Mouse (Mus musculus): ENCODE measurements around the gene Ugt1a7c.

The Ugt1a7c gene

GRCm38 (mm10) chr1:88199996-88200395 is 105.1 kb downstream of the Ugt1a7c start:
- WGBS: 84% methylated on average over 2 of the region's 2 CpGs

- WGBS: 90% methylated on average over 7 of the region's 7 CpGs
These were observed 105.6 kb downstream of the Ugt1a7c start, which contains the start of gene Ugt1a2 for GRCm38 (mm10) chr1:88200456-88200855. TSS of gene Ugt1a2 (plus strand) at chr1:88200601.

DNA sequence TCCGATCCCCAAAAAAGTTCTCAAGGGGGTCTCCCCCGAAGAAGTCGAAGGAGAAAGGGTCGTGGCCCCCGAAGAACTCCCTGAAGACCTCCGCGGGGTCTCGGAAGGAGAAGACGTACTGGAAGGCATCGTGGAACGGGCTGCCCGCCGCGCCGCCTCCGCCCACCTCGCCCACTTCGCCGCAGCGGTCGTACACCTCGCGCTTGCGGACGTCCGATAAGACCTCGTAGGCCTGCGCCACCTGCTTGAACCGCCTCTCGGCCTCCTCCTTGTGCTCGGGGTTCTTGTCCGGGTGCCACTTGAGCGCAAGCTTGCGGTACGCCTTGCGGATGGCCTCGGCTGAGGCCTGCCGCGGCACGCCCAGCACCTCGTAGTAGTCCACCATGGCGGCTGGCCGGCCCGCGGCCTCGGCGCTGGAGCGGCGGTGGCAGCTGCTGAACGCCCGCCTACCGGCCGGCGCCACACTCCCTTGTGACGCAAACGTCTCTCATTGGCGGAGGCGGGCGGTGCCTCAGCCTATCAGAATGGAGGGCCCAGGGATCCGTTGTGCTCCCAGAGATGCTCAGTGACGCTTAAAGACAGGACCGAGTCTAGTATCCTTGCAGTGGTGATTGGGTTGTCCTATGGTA is 110.5 kb downstream of the Ugt1a7c start, which contains the start of gene Dnajb3:
TSS of gene Dnajb3 (minus strand) at position 489 of the 629 bp plus-strand sequence.
- WGBS: 6% methylated on average over 62 of the region's 62 CpGs

DNA sequence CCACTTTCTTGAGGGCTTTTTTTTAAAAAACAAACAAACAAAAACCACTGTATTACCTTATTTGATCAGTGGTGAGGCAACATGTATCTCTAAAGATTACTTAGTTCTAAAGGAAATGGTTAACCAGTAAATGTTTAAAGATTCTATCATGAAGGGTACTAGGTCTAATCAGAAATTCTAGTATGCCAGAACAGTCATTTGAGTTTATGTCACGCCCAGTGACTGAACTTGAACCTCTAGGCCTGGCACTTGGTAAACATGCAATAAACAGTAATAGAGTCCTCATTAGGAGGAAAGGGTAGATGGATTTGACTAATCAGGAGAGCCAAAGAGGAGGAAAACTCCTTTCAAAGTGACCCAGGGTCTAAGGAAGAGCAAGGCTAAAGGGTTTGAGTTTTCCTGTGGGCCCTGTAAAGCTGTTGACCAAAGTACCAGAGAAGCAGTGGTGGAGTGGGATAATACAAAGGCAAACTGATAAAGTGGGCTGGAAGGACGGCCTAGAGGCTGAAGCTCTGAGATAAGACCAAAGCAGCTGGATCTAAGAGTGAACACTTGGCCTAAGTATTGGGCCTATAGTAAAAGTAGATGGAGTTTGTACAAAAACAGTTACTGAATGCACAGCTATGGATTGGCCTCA is 112.1 kb downstream of the Ugt1a7c start:
- WGBS: 91% methylated on average over 2 of the region's 2 CpGs

GRCm38 (mm10) chr1:88211812-88212211 is 117.0 kb downstream of the Ugt1a7c start, which contains the start of gene Ugt1a1:
TSS of gene Ugt1a1 (plus strand) at chr1:88211959.
- 68% methylated on average over 8 of the region's 8 CpGs for WGBS

DNA sequence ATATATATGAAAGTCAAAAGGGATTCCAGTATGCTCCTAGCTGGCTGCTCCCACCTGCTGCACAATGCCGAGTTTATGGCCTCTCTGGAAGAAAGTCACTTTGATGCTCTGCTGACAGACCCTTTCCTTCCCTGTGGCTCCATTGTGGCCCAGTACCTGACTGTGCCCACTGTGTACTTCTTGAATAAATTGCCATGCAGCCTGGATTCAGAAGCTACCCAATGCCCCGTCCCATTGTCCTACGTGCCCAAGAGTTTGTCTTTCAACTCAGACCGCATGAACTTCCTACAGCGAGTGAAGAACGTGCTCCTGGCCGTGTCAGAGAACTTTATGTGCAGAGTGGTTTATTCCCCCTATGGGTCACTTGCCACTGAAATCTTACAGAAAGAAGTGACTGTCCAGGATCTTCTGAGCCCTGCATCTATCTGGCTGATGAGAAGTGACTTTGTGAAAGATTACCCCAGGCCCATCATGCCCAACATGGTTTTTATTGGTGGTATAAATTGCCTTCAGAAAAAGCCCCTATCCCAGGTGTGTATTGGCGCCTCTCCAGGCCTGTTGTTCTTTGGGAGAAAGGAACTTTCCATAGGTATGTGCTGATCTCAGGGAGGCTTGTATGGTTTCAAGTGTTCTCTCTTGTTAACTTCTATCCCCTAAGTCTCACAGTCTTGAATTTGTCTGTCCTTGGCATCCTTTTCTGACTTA is 117.6 kb downstream of the Ugt1a7c start:
- 61% methylated on average over 8 of the region's 8 CpGs for WGBS

- 77% methylated on average over 1 of the region's 1 CpGs for WGBS
These were observed 118.2 kb downstream of the Ugt1a7c start for GRCm38 (mm10) chr1:88213061-88213460.

GRCm38 (mm10) chr1:88213766-88214461 is 119.1 kb downstream of the Ugt1a7c start:
- 77% methylated on average over 2 of the region's 2 CpGs for WGBS

DNA sequence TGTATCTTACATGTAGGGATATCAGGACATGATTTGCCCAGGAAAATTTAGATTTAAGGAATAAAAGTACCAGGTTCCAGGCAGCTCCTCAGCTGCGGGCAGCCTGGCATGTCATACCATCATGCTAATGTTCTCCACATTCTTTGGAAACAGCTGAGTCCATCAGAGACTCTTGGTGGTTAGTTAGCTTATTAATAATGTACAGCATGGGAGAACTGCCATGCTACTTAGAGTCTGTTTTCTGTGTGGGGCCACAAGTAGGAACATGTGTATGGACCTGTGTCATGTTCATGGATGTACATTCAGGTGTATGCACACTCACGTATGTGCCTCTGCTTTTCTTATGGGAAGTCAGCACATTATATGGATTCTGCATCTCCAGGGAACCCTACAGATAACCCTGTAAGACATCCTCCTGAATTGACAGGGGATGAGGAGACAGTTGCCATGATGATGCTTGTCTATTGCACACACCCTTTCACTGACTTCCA is 119.6 kb downstream of the Ugt1a7c start:
- WGBS: 80% methylated on average over 2 of the region's 2 CpGs

DNA sequence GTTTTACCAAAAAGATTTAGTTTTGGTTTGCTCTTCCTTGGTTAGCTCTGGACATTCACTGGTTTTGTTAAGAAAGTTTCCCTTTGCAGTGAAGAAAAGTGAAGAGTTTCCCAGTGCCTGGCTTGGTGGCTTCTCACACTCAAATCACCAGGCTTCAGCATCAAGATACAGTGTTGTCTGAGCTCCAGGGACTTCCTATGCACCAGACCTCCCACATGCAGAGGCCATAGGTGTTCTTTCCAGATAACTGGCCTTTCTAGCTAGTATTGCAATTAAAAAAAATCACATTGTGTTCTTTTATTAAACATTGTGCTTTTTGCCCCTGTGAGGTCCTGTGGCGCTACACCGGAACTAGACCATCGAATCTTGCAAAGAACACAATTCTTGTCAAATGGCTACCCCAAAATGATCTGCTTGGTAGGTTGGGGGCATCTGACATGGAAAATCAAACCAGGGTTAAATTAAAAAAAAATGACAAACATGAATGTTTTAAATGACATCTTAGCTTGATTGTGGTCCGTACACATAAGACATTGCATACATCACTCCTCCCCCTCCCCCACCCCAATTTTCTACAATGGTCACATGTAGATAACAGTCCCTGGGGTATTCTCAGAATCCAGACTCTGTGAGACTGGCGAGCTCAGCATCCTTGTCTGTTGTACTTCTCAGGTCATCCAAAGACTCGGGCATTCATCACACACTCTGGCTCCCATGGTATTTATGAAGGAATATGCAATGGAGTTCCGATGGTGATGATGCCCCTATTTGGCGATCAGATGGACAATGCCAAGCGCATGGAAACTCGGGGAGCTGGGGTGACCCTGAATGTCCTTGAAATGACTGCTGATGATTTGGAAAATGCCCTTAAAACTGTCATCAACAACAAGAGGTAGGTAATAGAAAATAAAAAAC is 120.9 kb downstream of the Ugt1a7c start:
- 72% methylated on average over 10 of the region's 10 CpGs for WGBS

DNA sequence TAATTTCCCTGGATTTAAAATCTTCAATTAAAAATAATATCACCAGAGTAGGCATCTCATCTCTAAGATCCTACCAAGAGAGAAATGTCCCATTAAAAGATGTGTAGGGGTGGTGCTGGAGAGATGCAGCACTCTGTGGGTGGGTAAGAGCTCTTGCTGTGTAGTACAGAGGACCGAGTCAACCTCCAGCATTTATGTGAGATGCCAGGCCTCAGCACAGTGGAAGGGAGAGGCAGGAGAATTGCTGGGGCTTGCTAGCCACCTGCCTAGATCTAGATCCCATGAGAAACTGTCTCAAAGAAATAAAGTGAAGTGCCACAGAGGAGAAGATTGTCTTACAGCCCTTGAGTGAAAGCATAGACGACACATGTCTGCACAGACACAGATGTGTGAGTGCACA is 121.7 kb downstream of the Ugt1a7c start:
- 53% methylated on average over 2 of the region's 2 CpGs for WGBS

DNA sequence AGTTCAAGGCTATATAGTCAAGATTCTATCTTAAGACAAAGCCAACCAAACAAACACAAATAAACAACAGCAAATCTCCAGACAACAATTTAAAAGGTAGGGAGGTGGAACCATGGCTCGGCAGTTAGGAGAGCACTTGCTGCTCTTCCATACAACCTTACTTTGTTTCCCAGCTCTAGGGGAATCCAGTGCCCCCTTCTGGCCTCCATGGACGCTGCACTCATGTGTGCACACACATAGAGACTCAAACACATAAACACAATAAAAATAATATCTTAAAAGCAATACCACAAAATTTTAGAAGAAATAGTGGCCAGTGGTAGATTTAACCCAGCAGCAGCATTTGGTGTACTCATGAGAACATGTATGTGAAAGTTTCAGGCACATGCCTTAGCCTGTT is 122.3 kb downstream of the Ugt1a7c start:
- WGBS: 56% methylated on average over 2 of the region's 2 CpGs

DNA sequence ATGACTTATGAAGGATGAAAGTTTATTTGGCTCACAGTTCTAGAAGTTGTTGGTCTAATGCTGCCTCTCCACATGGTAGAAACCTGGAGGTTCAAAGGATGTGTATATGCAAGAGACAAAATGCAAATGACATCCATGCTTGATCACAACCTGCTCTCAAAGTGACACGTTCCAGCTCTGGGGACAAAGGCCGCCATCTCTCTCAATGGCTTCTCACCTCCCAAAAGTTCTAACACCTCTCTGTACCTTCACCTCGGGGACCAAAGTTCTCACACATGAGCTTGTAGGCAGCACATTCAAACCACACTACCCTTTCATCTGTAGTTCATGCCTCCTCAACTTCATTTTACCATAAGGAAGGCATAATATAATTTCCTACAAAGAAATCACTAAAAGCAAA is 122.7 kb downstream of the Ugt1a7c start:
- 37% methylated on average over 3 of the region's 3 CpGs for WGBS

DNA sequence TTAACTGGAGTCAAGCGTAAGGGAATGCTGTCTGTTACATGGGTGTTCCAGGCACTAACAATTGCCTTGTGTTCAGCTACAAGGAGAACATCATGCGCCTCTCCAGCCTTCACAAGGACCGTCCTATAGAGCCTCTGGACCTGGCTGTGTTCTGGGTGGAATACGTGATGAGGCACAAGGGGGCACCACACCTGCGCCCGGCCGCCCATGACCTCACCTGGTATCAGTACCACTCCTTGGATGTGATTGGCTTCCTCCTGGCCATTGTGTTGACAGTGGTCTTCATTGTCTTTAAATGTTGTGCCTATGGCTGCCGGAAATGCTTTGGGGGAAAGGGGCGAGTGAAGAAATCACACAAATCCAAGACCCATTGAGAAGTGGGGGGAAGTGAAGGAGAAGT is 123.2 kb downstream of the Ugt1a7c start:
- WGBS: 75% methylated on average over 9 of the region's 9 CpGs

DNA sequence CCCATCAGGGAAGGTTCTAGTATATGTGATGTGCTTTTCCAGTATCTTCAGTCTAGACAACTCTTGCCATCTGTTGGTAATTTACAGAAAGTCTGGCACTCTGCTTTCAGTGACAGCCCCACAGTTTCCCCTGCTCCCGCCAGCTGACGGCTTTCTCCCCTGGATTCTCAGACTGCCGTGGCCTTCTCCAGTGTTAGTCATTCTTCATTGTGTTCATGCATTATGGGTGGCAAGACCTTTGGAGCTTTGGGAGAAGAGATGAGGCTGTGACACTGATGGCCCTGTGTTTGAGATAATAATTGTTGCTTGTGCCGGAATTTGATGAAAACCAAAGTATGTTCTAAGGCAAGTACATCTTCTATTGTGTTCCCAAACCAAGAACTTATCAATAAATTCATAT is 123.7 kb downstream of the Ugt1a7c start:
- 47% methylated on average over 4 of the region's 4 CpGs for WGBS

DNA sequence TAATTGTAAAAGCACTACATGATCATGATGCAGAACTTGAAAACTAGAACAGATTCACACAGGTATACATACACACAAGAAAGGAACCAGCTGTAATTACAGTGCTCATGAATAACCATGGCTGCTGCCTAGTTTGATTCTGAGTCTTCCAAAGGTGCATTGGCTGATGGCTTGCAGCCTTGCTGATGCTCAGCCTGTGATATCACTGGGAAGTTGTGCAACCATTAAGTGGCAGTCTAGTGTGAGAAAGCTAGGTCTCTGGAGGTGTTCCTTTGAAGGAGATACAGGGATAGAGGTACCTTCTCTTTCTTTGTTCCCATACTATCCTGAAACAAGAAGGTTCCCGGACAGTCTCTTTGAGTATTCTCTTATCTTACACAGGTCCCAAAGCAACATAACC is 124.2 kb downstream of the Ugt1a7c start:
- WGBS: 18% methylated on average over 1 of the region's 1 CpGs

GRCm38 (mm10) chr1:88222216-88222615 is 127.4 kb downstream of the Ugt1a7c start:
- 54% methylated on average over 2 of the region's 2 CpGs for WGBS

- 43% methylated on average over 1 of the region's 1 CpGs for whole genome bisulfite sequencing
These were observed 128.7 kb downstream of the Ugt1a7c start for GRCm38 (mm10) chr1:88223591-88223990.

- 64% methylated on average over 2 of the region's 2 CpGs for WGBS
These were observed 129.3 kb downstream of the Ugt1a7c start for GRCm38 (mm10) chr1:88224029-88224776.

GRCm38 (mm10) chr1:88225301-88225700 is 130.4 kb downstream of the Ugt1a7c start:
- WGBS: 33% methylated on average over 2 of the region's 2 CpGs
